Mouse (Mus musculus) C2C12 (cell line): Measurements from ENCODE around the gene Plekha3.

ENCODE experiments used
- CTCF ChIP-seq: IDR thresholded peaks from one replicate; pipeline ENCODE4 v1.5.1; 2011; ENCODE audit not compliant: control insufficient read depth, insufficient read depth, insufficient read length
- USF1 ChIP-seq: IDR thresholded peaks from one replicate; pipeline ENCODE4 v1.6.1; 2011; ENCODE audit warnings: low read depth, mild to moderate bottlenecking, control low read depth, moderate library complexity

GRCm38 (mm10) chr2:76687608-76688007 lies 12.5 kb downstream of the Plekha3 start:
- TF ChIP-seq USF1 (no peak), CTCF (no peak)
